Mouse (Mus musculus) kidney, embryonic 15.5 days (tissue): ENCODE measurements around the gene Paqr7. TPM values are rescaled to one million over a fixed set of nuclear protein-coding genes. Genes with fewer than 3 reads are reported as not detected.

Experiments used
- ATAC-seq: fragments of 200-750 bp; cut with Nextera tagmentation; replicated peaks from 2 replicates; pipeline ENCODE4 v1.8.0; 2017; ENCODE audit warnings: moderate TSS enrichment; ENCODE audit not compliant: low FRiP score
- H3K27ac ChIP-seq: fragments of 300-500 bp; sonication (generic); 2 replicates; pipeline ENCODE4 v1.5.1; 2015; ENCODE audit warnings: mild to moderate bottlenecking, inconsistent platforms
- H3K27me3 ChIP-seq: fragments of 300-500 bp; sonication (generic); 2 replicates; pipeline ENCODE4 v1.6.1; 2015; ENCODE audit warnings: inconsistent platforms
- H3K36me3 ChIP-seq: fragments of 300-500 bp; sonication (generic); 2 replicates; pipeline ENCODE4 v1.6.1; 2015; ENCODE audit warnings: inconsistent platforms
- H3K4me1 ChIP-seq: fragments of 300-500 bp; sonication (generic); 2 replicates; pipeline ENCODE4 v1.6.1; 2015; ENCODE audit warnings: inconsistent platforms
- H3K4me2 ChIP-seq: fragments of 300-500 bp; sonication (generic); 2 replicates; pipeline ENCODE4 v1.6.1; 2015; ENCODE audit warnings: moderate library complexity, mild to moderate bottlenecking, inconsistent platforms
- H3K4me3 ChIP-seq: fragments of 300-500 bp; sonication (generic); replicated peaks from 2 replicates; pipeline ENCODE4 v1.5.1; 2015; ENCODE audit warnings: mild to moderate bottlenecking, inconsistent platforms
- H3K9ac ChIP-seq: fragments of 300-500 bp; sonication (generic); 2 replicates; pipeline ENCODE4 v1.6.1; 2015; ENCODE audit warnings: mild to moderate bottlenecking, inconsistent platforms
- H3K9me3 ChIP-seq: fragments of 300-500 bp; sonication (generic); replicated peaks from 2 replicates; pipeline ENCODE4 v1.6.1; 2016; ENCODE audit warnings: inconsistent platforms
- WGBS: fragments of 180-500 bp; shearing (Covaris S2); methylation state at CpG from one replicate; pipeline ENCODE4 v1.1.7; 2015; ENCODE audit warnings: mixed read lengths; 5-methylcytosine and 5-hydroxymethylcytosine counted together
- polyA plus RNA-seq: library from polyadenylated mRNA; unstranded; fragments of >200 nt; fragmentation: Nextera tagmentation; extraction: Ambion mirVana; gene quantifications from 2 replicates; pipeline ENCODE4 v1.2.1, GENCODE M21; 2015

Paqr7 gene
- polyA plus RNA-seq, 1 experiment from 2014 or later: 3.5 TPM

- H3K4me1 ChIP-seq: peaks cover 22% of the 10 kb centered on the region
- 85% methylated on average over 4 of the region's 4 CpGs for WGBS
- no peak overlapping the region for H3K27ac ChIP-seq
- no peaks in the 10 kb centered on the region for H3K9me3 ChIP-seq
- H3K4me3 ChIP-seq: no peak overlapping the region
- ATAC-seq: no peak
- no peak overlapping the region for H3K4me2 ChIP-seq
- H3K27me3 ChIP-seq: no peaks in the 10 kb centered on the region
- peaks cover 40% of the 10 kb centered on the region for H3K36me3 ChIP-seq
- no peak overlapping the region for H3K9ac ChIP-seq
Measured at GRCm38 (mm10) chr4:134532928-134533327, 36.4 kb downstream of the Paqr7 start.

- no peak overlapping the region for H3K27ac ChIP-seq
- H3K4me3 ChIP-seq: peak overlapping the region; percentile 65
- H3K27me3 ChIP-seq: no peaks in the 10 kb centered on the region
- H3K9ac ChIP-seq: peak overlapping the region; percentile 70
- H3K4me2 ChIP-seq: peak overlapping the region; percentile 82
- WGBS: 85% methylated on average over 4 of the region's 4 CpGs
- H3K4me1 ChIP-seq: peaks cover 22% of the 10 kb centered on the region
- no peaks in the 10 kb centered on the region for H3K9me3 ChIP-seq
- ATAC-seq: no peak
- peaks cover 40% of the 10 kb centered on the region for H3K36me3 ChIP-seq
Measured at GRCm38 (mm10) chr4:134533421-134533820, 36.9 kb downstream of the Paqr7 start.

GRCm38 (mm10) chr4:134534124-134534886 lies 37.8 kb downstream of the Paqr7 start:
- Histone ChIP-seq H3K9ac (peak overlapping the region; percentile 70), H3K36me3 (peaks cover 40% of the 10 kb centered on the region), H3K27me3 (no peaks in the 10 kb centered on the region), H3K9me3 (no peaks in the 10 kb centered on the region), H3K4me2 (peak overlapping the region; percentile 82), H3K4me1 (peaks cover 22% of the 10 kb centered on the region), H3K4me3 (peak overlapping the region; percentile 65), H3K27ac (peak overlapping the region; percentile 88)
- ATAC-seq: no peak; the same call in 1 of the 2 replicates
- WGBS: under 1% methylated on average over 57 of the region's 57 CpGs

- WGBS: under 1% methylated on average over 70 of the region's 71 CpGs
- Histone ChIP-seq H3K27ac (peak within 1 kb of the TSS; percentile 88), H3K9ac (peak within 1 kb of the TSS; percentile 70), H3K4me3 (peak within 1 kb of the TSS; percentile 65), H3K9me3 (no peaks in the 10 kb centered on the region), H3K27me3 (no peaks in the 10 kb centered on the region), H3K4me2 (peak within 1 kb of the TSS; percentile 82), H3K4me1 (peaks cover 22% of the 10 kb centered on the region), H3K36me3 (peaks cover 40% of the 10 kb centered on the region)
- peak; percentile 97 for ATAC-seq
Measured at GRCm38 (mm10) chr4:134534932-134535786, 38.7 kb downstream of the Paqr7 start, which contains the start of gene Mtfr1l. Mtfr1l (minus strand) TSS chr4:134535387.

GRCm38 (mm10) chr4:134535787-134536151 lies 39.3 kb downstream of the Paqr7 start:
- H3K27me3 ChIP-seq: no peaks in the 10 kb centered on the region
- ATAC-seq: peak; percentile 12; the same call in 1 of the 2 replicates
- WGBS: 7% methylated on average over 8 of the region's 8 CpGs

GRCm38 (mm10) chr4:134538997-134539580 lies 42.6 kb downstream of the Paqr7 start:
- H3K4me2 ChIP-seq: no peak overlapping the region
- no peak for ATAC-seq
- H3K27me3 ChIP-seq: no peaks in the 10 kb centered on the region
- H3K9me3 ChIP-seq: no peaks in the 10 kb centered on the region
- no peak overlapping the region for H3K4me3 ChIP-seq
- H3K9ac ChIP-seq: no peak overlapping the region
- H3K27ac ChIP-seq: no peak overlapping the region
- WGBS: 85% methylated on average over 10 of the region's 10 CpGs
- peaks cover 54% of the 10 kb centered on the region for H3K36me3 ChIP-seq
- peaks cover 9% of the 10 kb centered on the region for H3K4me1 ChIP-seq

More at GRCm38 (mm10) chr4:134535787-134536151, 39.3 kb downstream of the Paqr7 start:
- Histone ChIP-seq H3K4me3 (peak overlapping the region; percentile 65), H3K27ac (peak overlapping the region; percentile 88), H3K36me3 (peaks cover 40% of the 10 kb centered on the region), H3K4me2 (peak overlapping the region; percentile 82), H3K4me1 (peaks cover 22% of the 10 kb centered on the region), H3K9me3 (no peaks in the 10 kb centered on the region), H3K9ac (peak overlapping the region; percentile 47)

GRCm38 (mm10) chr4:134542726-134543125 lies 46.2 kb downstream of the Paqr7 start:
- Histone ChIP-seq H3K4me1 (peaks cover 11% of the 10 kb centered on the region), H3K4me3 (no peak overlapping the region), H3K27ac (no peak overlapping the region), H3K4me2 (no peak overlapping the region), H3K9ac (no peak overlapping the region), H3K9me3 (no peaks in the 10 kb centered on the region), H3K36me3 (peaks cover 85% of the 10 kb centered on the region), H3K27me3 (no peaks in the 10 kb centered on the region)
- 92% methylated on average over 9 of the region's 9 CpGs for WGBS
- ATAC-seq: no peak

- Histone ChIP-seq H3K4me2 (no peak overlapping the region), H3K4me1 (peaks cover 16% of the 10 kb centered on the region), H3K27ac (no peak overlapping the region), H3K27me3 (no peaks in the 10 kb centered on the region), H3K9ac (no peak overlapping the region), H3K9me3 (no peaks in the 10 kb centered on the region), H3K4me3 (no peak overlapping the region), H3K36me3 (peaks cover 86% of the 10 kb centered on the region)
- WGBS: 14% methylated on average over 5 of the region's 5 CpGs
- ATAC-seq: peak; percentile 47
Measured at GRCm38 (mm10) chr4:134543261-134543660, 46.8 kb downstream of the Paqr7 start.

- peak overlapping the region; percentile 14; the same call in 1 of the 2 replicates for H3K9ac ChIP-seq
- peaks cover 6% of the 10 kb centered on the region; the same call in 1 of the 2 replicates for H3K9me3 ChIP-seq
- H3K4me1 ChIP-seq: peaks cover 34% of the 10 kb centered on the region
- H3K4me3 ChIP-seq: no peak overlapping the region
- no peak overlapping the region for H3K4me2 ChIP-seq
- no peaks in the 10 kb centered on the region for H3K27me3 ChIP-seq
- peaks cover 71% of the 10 kb centered on the region for H3K36me3 ChIP-seq
- WGBS: 53% methylated on average over 9 of the region's 9 CpGs
- no peak for ATAC-seq
- H3K27ac ChIP-seq: peak overlapping the region; percentile 32; the same call in 1 of the 2 replicates
Measured at GRCm38 (mm10) chr4:134546814-134547705, 50.6 kb downstream of the Paqr7 start.

- peaks cover 6% of the 10 kb centered on the region; the same call in 1 of the 2 replicates for H3K9me3 ChIP-seq
- H3K36me3 ChIP-seq: peaks cover 61% of the 10 kb centered on the region
- no peak overlapping the region for H3K4me2 ChIP-seq
- no peak overlapping the region for H3K9ac ChIP-seq
- WGBS: 68% methylated on average over 18 of the region's 18 CpGs
- no peak overlapping the region for H3K27ac ChIP-seq
- H3K4me3 ChIP-seq: no peak overlapping the region
- no peak for ATAC-seq
- peaks cover 39% of the 10 kb centered on the region for H3K4me1 ChIP-seq
- H3K27me3 ChIP-seq: no peaks in the 10 kb centered on the region
Measured at GRCm38 (mm10) chr4:134548169-134548938, 51.9 kb downstream of the Paqr7 start.
